Comparison of ENCODE assay signal across 14 mouse cellular contexts in genomic region chr19:37537717-37538116, GRCm38 (mm10).
"Had no signal": no experiment of that assay in that cellular context is flagged by ENCODE, and none has a peak within 500 bp of the region (broad histone marks: within the 10 kb centered on the region; RNA-seq: fewer than 3 reads in every experiment).

No protein-coding gene starts in this region.

- H3K4me2 ChIP-seq: limb, embryonic 12.5 days; lung, embryonic 15.5 days; midbrain, embryonic 13.5 days; neural tube, embryonic 15.5 days had no signal

- H3K4me1 ChIP-seq: limb, embryonic 12.5 days; midbrain, embryonic 13.5 days had no signal

- H3K27me3 ChIP-seq: lung, embryonic 15.5 days; neural tube, embryonic 15.5 days had no signal

- H3K4me3 ChIP-seq: limb, embryonic 12.5 days; lung, embryonic 15.5 days; midbrain, embryonic 13.5 days; myocyte; neural tube, embryonic 15.5 days had no signal

- H3K9me3 ChIP-seq: limb, embryonic 12.5 days; lung, embryonic 15.5 days; midbrain, embryonic 13.5 days; neural tube, embryonic 15.5 days had no signal

- H3K9ac ChIP-seq: limb, embryonic 12.5 days; lung, embryonic 15.5 days; midbrain, embryonic 13.5 days; neural tube, embryonic 15.5 days had no signal

- H3K36me3 ChIP-seq: limb, embryonic 12.5 days; lung, embryonic 15.5 days; midbrain, embryonic 13.5 days; neural tube, embryonic 15.5 days had no signal

- ATAC-seq: midbrain, embryonic 13.5 days had no signal

- DNase-seq: kidney, adult 11 months; kidney, adult 9 months; kidney, postnatal 36 days; layer of hippocampus, adult 9-11 months; lung, postnatal 14 days; thymus, adult 2 months; thymus, postnatal 25 days had no signal

- H3K27ac ChIP-seq: kidney, postnatal 0 days; limb, embryonic 12.5 days; lung, embryonic 15.5 days; macrophage; midbrain, embryonic 13.5 days; neural tube, embryonic 15.5 days had no signal
